Mouse (Mus musculus) stomach, postnatal 0 days (tissue): ENCODE results near the gene Ssu2. TPM values are rescaled to one million over a fixed set of nuclear protein-coding genes. Genes with fewer than 3 reads are reported as not detected.

Source experiments
- ATAC-seq: fragments of 200-750 bp; cut with Nextera tagmentation; 2 replicates; pipeline ENCODE4 v1.8.0; 2017; ENCODE audit not compliant: low FRiP score, low TSS enrichment
- DNase-seq: peaks from one replicate; pipeline ENCODE4 v3.0.0-alpha.2; 2016; ENCODE audit warnings: low spot score
- H3K27ac ChIP-seq: fragments of 300-500 bp; sonication (generic); replicated peaks from 2 replicates; pipeline ENCODE4 v1.5.1; 2014; ENCODE audit warnings: mild to moderate bottlenecking, control low read depth
- H3K27me3 ChIP-seq: fragments of 300-500 bp; sonication (generic); 2 replicates; pipeline ENCODE4 v1.6.1; 2014; ENCODE audit warnings: low read length; ENCODE audit not compliant: control insufficient read depth, insufficient read depth
- H3K36me3 ChIP-seq: fragments of 300-500 bp; sonication (generic); 2 replicates; pipeline ENCODE4 v1.6.1; 2014; ENCODE audit warnings: low read length, mixed read lengths; ENCODE audit not compliant: control insufficient read depth, insufficient read depth
- H3K4me1 ChIP-seq: fragments of 300-500 bp; sonication (generic); replicated peaks from 2 replicates; pipeline ENCODE4 v1.6.1; 2014; ENCODE audit warnings: antibody characterized with exemption; ENCODE audit not compliant: control insufficient read depth, insufficient read depth
- H3K4me2 ChIP-seq: fragments of 300-500 bp; sonication (generic); replicated peaks from 2 replicates; pipeline ENCODE4 v1.6.1; 2014; ENCODE audit warnings: low read depth, mild to moderate bottlenecking, control low read depth, moderate library complexity
- H3K4me3 ChIP-seq: fragments of 300-500 bp; sonication (generic); 2 replicates; pipeline ENCODE4 v1.5.1; 2014; ENCODE audit warnings: low read depth, low read length, control low read depth
- H3K9ac ChIP-seq: fragments of 300-500 bp; sonication (generic); 2 replicates; pipeline ENCODE4 v1.6.1; 2014; ENCODE audit warnings: mild to moderate bottlenecking, low read length, control low read depth, mixed read lengths
- H3K9me3 ChIP-seq: fragments of 300-500 bp; sonication (generic); 2 replicates; pipeline ENCODE4 v1.6.1; 2016; ENCODE audit warnings: low read length; ENCODE audit not compliant: control insufficient read depth
- CTCF ChIP-seq: IDR thresholded peaks from 2 replicates; pipeline ENCODE4 v1.5.1; 2016; ENCODE audit warnings: antibody characterized with exemption, low read depth, mild to moderate bottlenecking, moderate library complexity
- EP300 ChIP-seq: optimal IDR thresholded peaks from 2 replicates; pipeline ENCODE3; 2016; ENCODE audit warnings: antibody characterized with exemption
- WGBS: fragments of 180-500 bp; shearing (Covaris S2); extraction: QIAGEN DNeasy Blood & Tissue Kit; methylation state at CpG from one replicate; pipeline ENCODE4 v1.1.7; 2014; 5-methylcytosine and 5-hydroxymethylcytosine counted together
- polyA plus RNA-seq: library from polyadenylated mRNA; unstranded; fragments of >200 nt; fragmentation: Nextera tagmentation; extraction: Ambion mirVana; gene quantifications from 2 replicates; pipeline ENCODE4 v1.2.1, GENCODE M21; 2015

The Ssu2 gene
- polyA plus RNA-seq = 2.6 and 2.7 TPM in 2 replicates

DNA sequence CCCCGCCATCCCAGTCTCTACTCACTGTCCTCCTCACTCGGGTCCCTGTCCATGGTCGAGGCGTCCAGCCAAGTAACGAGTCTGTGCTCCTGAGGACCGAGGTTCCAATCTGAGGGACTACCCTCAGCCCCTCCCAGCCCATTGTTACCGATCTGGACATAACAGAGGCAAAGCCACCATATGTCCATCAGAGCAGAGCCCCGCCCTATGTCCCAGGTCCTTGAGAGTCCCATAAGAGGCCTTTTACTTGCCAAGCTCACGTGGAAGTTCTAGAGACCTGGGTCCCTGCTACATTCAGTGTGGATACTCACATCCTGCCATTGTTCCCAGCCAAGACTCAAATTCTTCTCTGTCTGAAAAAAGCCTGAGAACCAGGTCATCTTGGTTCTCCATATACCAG is at the start of gene Ssu2:
Ssu2 (minus strand) TSS at position 77 of the 400 bp plus-strand sequence.
- ATAC-seq (no peak; the same call in 1 of the 2 replicates), DNase-seq (no peak)
- Histone ChIP-seq H3K27me3 (no peaks in the 10 kb centered on the region), H3K9me3 (no peaks in the 10 kb centered on the region), H3K4me1 (no peaks in the 10 kb centered on the region), H3K4me3 (no peak within 1 kb of the TSS), H3K9ac (no peak within 1 kb of the TSS), H3K27ac (0 out of 2 replicates have a peak within 1 kb of the TSS, but pooled peaks have one; percentile 45), H3K36me3 (no peaks in the 10 kb centered on the region), H3K4me2 (no peak within 1 kb of the TSS)
- no peak for TF ChIP-seq EP300
- TF ChIP-seq CTCF = no peak
- WGBS = 65% methylated on average over 9 of the region's 9 CpGs

DNA sequence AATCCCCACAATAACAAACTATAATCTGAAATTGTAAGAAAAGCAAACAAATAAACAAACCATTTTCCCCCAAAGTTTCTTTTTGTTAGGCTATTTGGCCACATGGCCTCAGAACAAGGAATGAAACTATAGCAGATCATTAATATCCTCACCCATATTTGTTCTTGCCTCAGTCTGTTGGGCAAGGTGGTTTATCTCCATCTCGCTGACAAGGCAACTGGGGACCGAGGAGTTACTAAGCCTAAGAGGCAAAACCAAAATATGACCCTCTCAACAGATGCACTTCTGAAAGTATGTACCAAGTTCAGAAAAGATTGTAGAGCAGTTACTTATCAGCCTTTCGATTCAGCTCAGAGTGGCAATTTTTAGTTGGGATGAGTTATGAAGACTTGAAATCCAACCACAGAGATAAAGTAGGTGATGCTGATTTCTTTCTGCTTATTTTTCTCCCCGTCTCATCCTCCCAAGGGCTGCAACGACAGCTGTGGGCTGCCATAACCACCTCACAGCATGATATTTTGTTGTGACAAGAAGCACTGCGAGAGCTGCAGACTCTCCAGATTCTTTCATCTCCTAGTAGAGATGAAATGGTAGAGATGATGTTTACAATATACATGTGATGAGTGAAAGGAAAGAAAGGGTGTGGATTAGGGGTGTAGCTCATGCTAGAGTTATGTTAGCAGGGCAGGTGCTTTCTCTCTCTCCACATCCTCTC is 38.4 kb upstream of the Ssu2 start:
- Histone ChIP-seq H3K4me2 (no peak overlapping the region), H3K9me3 (no peaks in the 10 kb centered on the region), H3K4me1 (no peaks in the 10 kb centered on the region), H3K27ac (no peak overlapping the region), H3K36me3 (no peaks in the 10 kb centered on the region), H3K4me3 (no peak overlapping the region), H3K9ac (no peak overlapping the region), H3K27me3 (no peaks in the 10 kb centered on the region)
- no peak for TF ChIP-seq EP300
- TF ChIP-seq CTCF = no peak
- WGBS = 61% methylated on average over 6 of the region's 6 CpGs
- DNase-seq (no peak), ATAC-seq (no peak)

GRCm38 (mm10) chr6:112423746-112424501 is 36.1 kb upstream of the Ssu2 start:
- no peak for ATAC-seq
- 63% methylated on average over 8 of the region's 8 CpGs for WGBS
- no peaks in the 10 kb centered on the region for H3K9me3 ChIP-seq

GRCm38 (mm10) chr6:112420883-112421282 is 33.1 kb upstream of the Ssu2 start:
- no peak overlapping the region for H3K4me3 ChIP-seq
- no peaks in the 10 kb centered on the region for H3K4me1 ChIP-seq
- H3K9me3 ChIP-seq = no peaks in the 10 kb centered on the region
- no peak for DNase-seq
- 93% methylated on average over 1 of the region's 1 CpGs for WGBS
- no peak overlapping the region for H3K4me2 ChIP-seq
- no peak for ATAC-seq
- no peak overlapping the region for H3K9ac ChIP-seq
- TF ChIP-seq CTCF = no peak
- TF ChIP-seq EP300 = no peak
- H3K27ac ChIP-seq = no peak overlapping the region
- no peaks in the 10 kb centered on the region for H3K36me3 ChIP-seq
- no peaks in the 10 kb centered on the region for H3K27me3 ChIP-seq

More at GRCm38 (mm10) chr6:112423746-112424501, 36.1 kb upstream of the Ssu2 start:
- no peak overlapping the region for H3K4me3 ChIP-seq
- H3K27ac ChIP-seq = no peak overlapping the region
- no peaks in the 10 kb centered on the region for H3K4me1 ChIP-seq
- no peak for TF ChIP-seq EP300
- TF ChIP-seq CTCF = no peak
- no peak for DNase-seq
- no peaks in the 10 kb centered on the region for H3K27me3 ChIP-seq
- no peak overlapping the region for H3K9ac ChIP-seq
- no peak overlapping the region for H3K4me2 ChIP-seq
- H3K36me3 ChIP-seq = no peaks in the 10 kb centered on the region

DNA sequence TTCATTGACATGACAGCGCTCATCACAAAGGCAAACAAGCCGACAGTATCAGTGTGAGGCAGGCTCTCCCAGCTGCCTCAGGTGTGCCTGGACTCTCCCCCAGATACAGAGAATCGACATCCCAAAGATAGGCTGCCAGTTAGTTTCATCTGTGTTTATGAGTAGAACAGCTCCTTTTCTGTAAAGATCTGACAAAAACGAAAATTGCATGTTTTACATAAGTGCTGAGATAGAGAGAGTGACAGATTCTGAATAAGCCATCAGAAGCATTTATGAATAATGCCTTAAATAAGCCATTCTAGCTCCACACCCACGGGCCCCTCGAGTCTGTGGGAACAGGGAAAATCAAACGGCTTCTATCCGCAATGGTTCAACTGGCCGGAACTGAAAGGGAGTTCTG is 31.5 kb upstream of the Ssu2 start:
- Histone ChIP-seq H3K9me3 (no peaks in the 10 kb centered on the region), H3K4me2 (no peak overlapping the region), H3K4me3 (no peak overlapping the region), H3K9ac (no peak overlapping the region), H3K27ac (no peak overlapping the region), H3K36me3 (no peaks in the 10 kb centered on the region), H3K4me1 (no peaks in the 10 kb centered on the region), H3K27me3 (no peaks in the 10 kb centered on the region)
- no peak for ATAC-seq
- TF ChIP-seq EP300 (no peak), CTCF (no peak)
- DNase-seq = no peak
- WGBS = 67% methylated on average over 9 of the region's 9 CpGs

GRCm38 (mm10) chr6:112404111-112404510 is 16.3 kb upstream of the Ssu2 start:
- H3K9ac ChIP-seq = no peak overlapping the region
- no peak overlapping the region for H3K4me3 ChIP-seq
- no peaks in the 10 kb centered on the region for H3K27me3 ChIP-seq
- no peak for TF ChIP-seq EP300
- TF ChIP-seq CTCF = no peak
- H3K36me3 ChIP-seq = no peaks in the 10 kb centered on the region
- WGBS = 65% methylated on average over 5 of the region's 5 CpGs
- no peaks in the 10 kb centered on the region for H3K9me3 ChIP-seq
- ATAC-seq (no peak), DNase-seq (no peak)
- no peaks in the 10 kb centered on the region for H3K4me1 ChIP-seq
- H3K27ac ChIP-seq = no peak overlapping the region
- no peak overlapping the region for H3K4me2 ChIP-seq
